Mouse (Mus musculus) left cerebral cortex, adult 9 months (tissue): ENCODE data around the gene 2410004P03Rik.
"Not testable (repeated sequence)": the region's sequence is repeated elsewhere in the genome, so short reads cannot be mapped to it uniquely, and the experiment has no call there.

Experiments used
- DNase-seq, 2 experiments: peaks; one replicate each; pipeline ENCODE4 v3.0.0; 2022; ENCODE audit warnings: low spot score in 2 of 2

Gene 2410004P03Rik

DNA sequence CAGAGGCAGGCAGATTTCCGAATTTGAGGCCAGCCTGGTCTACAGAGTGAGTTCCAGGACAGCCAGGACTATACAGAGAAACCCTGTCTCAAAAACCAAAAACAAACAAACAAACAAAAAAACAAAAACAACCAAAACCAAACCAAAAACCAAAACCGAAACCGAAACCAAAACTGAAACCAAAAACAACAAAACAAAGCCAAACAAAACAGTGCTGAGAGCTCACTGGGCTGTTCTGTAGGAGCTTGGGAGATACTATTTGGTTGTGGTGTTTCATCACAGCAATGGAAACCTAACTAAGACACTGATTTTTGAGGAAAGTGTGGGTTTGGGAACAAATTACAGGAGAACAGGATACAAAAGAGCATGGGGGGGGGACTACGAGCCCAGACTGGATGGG is 10.6 kb upstream of the 2410004P03Rik start:
- no peak for DNase-seq

DNA sequence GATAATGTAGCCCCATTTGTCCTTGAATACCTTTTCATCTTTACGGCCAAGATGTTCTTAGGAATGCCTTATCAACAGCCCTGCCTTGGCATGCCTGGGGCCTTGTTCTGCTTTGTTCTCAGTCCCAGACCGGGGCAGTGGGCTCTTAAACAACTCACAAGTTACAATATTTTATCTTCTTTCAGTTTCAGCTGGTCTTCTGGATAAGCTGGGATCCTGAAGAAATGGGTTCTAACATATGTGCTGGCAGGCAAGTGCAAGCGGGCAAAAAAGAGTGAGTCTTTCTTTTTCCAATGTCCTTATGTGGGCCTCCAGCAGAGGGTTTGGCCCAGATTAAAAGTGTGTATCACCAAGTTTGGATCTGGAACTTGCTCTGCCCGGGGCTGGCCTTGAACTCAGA is 9.6 kb upstream of the 2410004P03Rik start:
- not testable (repeated sequence) for DNase-seq

DNA sequence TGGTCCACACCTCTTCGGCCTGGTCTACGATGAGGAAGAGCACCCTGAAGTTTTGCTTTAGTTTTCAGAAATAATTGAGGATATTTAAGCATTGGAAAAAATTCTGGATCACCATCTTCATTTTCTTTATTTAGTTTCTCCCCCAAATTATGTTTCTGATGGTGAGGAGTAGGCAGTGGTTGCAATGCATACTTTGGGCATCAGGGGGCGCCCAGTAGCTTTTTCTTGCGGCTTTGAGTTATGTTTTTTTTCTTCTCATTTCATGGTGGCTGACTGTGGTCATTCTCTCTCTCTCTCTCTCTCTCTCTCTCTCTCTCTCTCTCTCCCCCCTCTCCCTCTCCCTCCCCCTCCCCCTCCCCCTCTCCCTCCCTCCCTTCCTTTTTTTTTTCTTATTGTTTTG is 6.9 kb upstream of the 2410004P03Rik start:
- peak in 1 of 2 experiments; percentile 71 for DNase-seq

DNA sequence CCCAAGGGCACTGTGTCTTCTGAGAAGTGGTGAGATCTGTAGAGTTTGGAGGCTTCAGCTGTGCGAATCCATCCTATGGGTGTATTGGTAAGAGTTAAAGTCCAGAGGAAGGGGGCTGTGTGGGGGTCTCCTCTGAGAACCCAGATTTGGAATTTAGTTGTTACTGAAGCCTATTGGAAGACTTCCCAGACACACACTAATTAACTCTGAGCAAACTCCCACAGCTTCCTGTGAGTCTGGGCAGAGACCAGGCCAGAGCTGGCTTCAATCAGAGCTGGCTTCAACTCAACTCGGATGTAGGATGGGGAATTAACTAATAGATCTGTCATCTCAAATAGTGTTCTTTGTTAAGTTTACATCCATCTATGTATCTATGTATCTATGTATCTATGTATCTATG is 4.2 kb upstream of the 2410004P03Rik start:
- DNase-seq: no peak

DNA sequence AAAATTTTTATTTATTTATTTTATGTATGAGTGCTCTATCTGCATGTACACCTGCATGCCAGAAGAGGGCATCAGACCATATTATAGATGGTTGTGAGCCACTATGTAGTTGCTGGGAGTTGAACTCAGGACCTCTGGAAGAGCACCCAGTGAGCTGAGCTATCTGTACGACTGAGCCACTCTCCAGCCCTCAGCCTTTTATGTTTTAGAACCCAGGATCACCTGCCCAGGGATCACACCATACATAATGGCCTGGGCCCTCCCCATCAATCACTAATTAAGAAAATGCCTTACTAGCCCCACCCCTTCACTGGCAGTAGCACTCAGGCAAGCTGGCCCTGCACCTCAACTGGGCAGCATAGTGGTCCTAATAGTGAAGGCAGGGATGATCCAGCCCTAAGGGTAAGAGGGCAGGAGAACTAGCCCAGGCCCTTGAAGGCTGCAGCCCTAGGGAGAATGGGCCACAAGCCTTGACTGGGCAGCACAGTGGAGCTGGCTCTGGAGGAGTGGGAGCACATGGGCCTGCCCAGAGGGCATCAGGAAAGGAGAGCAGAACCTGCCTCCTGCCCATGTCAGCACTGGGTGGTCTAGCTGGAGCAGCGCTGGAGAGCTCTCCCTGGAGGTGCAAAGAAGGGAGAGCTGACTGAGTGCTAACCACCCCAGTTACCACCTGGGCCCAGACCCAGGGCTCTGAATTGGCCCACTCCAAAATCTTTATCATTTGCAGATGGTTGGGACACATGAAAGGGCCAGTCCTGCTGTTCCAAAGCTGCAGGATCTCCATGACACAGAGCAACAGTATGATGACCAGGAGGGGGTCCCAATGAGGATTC is 756 bp upstream of the 2410004P03Rik start:
- no peak for DNase-seq

DNA sequence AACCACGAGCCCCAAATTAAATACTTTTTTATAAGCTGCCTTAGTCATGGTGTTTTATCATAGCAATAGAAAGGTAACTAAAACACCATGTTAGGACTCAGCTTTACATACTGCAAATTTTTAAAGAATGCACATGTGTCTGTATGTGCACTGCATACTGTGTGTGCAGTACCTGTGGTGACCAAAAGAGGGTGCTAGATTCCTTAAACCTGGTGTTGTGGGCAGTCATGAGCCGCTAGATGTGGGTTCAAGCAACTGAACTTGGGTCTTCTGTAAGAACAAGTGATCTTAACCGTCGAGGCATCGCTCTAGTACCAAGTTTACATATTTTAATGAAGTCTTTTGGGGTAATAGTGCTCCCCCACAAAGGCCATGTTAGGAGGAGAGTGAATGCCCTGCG is 2.1 kb downstream of the 2410004P03Rik start:
- DNase-seq: no peak

DNA sequence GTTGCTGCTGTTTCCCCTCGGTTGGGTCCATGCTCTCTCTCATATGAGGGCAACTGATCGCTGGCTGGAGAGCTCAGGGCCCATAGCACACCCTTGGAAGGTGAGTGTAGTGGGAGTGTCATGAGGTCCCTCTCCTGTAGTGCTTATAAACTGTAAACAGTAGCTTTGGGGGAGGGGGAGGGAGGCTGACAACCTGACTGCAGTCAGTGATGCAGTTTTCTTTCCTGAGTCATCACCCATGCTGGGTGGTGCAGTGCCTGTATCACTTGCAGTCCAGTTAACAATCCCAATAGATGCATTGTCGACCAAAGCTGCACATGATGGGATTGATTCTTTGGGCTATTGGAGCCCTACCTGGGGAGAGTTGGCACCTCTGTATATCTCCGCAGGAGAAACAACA is 10.3 kb downstream of the 2410004P03Rik start:
- no peak for DNase-seq

DNA sequence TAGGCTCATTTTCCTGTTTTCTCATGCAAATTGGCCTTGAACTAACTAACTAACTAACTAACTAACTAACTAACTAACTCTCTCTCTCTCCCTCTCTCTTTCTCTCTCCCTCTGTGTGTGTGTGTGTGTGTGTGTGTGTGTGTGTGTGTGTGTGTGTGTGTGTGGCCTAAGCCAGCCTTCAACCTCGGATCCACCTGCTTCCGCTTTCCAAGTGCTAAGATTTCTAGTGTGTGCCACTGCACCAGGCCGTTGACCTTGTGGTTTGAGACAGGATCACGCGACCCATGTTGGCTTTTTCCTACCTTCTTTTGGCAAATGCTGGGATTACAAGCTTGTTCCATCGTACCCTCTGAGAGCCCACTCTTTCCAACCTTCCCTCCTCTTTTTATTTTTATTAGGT is 10.9 kb downstream of the 2410004P03Rik start:
- no peak for DNase-seq

DNA sequence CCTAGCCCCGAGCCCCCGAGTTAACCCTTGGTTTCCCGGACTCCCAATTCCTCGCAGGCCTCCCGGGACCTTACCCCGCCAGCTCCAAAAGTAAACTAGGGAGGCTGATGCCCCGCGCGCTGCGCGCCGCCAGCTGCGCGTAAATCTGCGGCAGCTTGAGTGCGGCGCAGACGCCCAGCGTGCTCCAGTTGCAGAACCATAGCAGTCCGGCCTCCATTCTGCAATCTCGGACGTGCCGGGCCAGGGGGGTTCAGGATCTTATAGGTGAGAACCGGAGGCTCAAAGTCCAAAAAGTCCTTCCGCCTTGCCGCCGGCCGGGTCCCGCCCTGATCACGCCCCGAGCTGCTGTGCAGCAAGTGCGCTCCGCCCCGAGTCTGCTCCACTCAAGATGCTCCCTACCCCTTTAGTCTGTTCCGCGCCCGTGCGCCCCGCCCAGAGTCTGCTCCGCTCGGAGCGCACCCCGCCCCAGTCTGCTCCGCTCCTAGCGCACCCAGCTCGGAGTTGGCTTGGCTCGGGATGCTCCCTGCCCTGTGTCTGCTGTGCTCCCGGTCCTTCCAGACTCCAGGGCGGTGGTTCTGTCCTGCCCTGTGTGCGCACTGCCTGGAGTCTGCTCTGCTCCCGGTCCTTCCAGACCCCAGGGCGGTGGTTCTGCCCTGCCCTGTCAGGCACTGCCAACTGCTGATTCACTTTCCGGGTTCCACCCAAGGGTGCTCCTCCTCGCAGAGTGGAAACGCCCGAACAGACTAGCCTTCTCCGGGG is 11.6 kb downstream of the 2410004P03Rik start, which contains the start of gene Pqlc3:
Gene Pqlc3 (minus strand): TSS at position 670 of the 759 bp plus-strand sequence.
- DNase-seq: peak; percentile 30 to 71

DNA sequence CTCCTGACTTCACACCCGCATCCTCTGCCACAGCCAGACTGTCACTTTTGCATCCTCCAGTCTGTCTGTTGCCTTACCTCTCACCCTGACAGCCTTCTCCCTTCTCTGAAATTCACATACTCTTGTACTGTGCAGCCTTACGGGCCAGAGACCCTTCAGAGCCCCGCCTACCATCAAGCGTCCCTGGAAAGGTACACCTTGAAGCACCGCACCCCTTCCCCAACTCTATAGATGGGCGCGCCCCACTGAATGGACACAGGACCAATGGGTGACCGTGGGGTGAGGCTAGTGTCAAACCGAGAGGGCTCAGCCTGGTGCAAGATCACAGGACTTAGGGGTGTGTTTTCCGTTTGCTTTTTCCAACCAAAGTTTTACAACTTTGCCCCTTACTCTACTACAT is 12.4 kb downstream of the 2410004P03Rik start:
- DNase-seq: no peak

DNA sequence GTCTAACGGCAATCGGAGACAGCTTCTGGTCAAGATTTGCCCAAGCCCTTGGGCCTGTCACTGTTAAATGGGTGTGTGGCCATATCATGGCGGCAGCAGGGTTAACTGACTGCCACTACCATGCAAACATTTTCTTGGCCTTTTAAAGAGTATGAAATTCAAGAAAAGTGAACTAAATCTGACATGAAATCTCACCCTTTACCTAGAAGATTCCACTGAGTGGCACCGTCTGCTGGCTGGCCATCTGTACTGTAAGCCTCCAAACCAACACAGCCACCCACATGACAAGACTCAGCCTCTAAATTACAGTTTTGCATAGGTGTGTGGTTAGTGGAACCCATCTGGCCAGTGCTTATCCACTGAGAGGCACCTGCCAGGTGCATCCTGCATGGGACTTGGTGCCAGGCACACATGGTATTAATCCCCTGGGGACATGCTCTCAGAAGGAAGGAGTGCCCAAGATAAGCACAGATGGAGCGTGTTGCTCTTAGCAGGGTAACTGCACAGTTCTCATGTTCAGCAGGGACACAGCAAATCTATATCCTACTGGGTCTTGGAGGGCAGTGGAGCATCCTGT is 14.6 kb downstream of the 2410004P03Rik start:
- DNase-seq: peak in 1 of 2 experiments; percentile 44

DNA sequence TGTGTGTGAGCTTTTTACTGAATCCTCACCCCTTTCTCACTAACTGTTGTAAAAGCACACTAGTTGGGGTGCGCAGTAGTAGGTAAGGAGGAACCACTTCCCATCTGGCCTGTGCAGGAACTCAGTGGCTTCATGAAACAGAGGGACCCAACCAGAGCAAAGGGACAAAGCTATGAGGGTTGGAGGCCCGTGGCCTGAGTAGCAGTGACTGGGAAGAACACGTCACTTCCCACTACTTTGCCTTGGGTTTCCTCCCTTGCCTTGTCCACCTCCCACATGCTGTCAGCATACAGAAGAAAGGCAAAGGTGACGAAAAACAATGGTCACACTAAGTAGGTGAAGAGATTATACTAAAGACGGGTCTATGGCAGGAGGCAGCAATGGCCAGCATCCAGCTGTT is 15.2 kb downstream of the 2410004P03Rik start:
- no peak for DNase-seq

DNA sequence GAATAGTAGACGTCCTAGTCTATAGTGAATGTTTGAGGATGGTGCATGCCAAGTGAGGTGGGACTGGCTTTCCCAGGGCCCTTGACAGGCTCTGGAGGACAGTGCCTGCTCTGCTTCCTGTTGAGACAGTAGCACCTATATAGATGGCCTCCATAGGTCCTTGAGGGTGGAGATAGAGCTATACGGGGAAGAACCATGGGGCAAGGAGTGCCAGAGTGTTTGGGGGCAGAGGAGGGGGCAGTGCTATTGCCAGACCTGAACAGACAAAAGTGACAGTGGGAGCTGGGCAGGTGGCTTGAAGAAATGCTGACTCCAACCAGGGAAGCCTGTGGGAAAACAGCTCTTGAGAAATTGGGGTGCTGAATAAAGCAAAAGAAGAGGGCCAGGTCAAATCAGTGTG is 17.2 kb downstream of the 2410004P03Rik start:
- no peak for DNase-seq

DNA sequence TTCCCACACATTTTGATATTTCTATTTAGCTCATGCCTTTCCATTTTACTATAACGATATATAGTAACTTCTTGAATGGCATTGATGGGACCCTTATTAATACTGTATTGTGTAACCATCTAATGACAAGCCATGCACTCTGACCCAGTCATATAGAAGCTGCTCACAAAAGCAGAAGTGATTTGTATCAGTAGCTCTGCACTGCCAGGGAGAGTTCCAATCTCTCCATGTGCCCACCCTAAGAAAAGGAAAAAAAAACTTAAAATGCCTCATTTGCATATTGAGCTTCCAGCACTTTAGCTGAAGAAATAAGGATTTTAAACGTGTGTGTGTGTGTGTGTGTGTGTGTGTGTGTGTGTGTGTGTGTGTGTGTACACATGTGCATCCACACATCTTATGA is 19.2 kb downstream of the 2410004P03Rik start:
- no peak for DNase-seq

DNA sequence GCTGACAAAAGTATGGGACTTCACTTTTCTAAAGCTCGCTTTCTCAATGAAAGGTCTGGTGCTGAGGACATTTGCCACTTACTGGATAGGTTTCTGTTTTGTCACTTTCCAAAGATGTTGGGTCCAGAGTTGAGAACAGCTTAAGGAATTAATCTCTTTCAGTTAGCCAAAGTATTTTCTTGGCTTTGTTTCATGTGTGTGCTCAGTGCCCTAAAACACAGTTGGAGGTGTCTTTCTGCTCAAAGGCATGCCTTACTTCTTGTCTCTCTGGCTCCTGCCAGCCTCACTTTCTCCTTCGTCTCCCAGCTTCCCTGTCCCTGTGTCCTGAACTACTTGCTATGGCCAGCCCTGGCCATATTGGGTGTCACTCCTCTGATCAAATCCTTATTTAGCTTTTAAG is 20.2 kb downstream of the 2410004P03Rik start:
- DNase-seq: no peak

DNA sequence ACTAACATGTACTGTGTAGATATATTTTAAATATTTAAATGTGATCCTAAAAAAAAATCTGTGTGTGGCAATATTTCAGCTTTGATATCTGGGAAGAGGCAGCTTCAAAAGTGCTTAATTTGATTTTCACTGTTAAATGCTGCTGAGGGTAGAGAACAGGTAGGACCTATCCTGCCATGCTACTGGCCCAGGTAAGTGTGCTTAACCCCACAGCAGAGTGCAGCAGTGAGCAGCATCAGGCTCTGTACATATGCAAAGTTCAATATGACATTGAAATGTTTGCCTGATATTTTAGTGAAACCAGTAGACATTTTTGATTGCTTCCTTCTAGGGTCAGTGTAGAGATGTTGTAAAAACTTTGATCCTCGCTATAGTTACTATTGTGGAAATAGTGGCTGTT is 25.7 kb downstream of the 2410004P03Rik start:
- DNase-seq: no peak

DNA sequence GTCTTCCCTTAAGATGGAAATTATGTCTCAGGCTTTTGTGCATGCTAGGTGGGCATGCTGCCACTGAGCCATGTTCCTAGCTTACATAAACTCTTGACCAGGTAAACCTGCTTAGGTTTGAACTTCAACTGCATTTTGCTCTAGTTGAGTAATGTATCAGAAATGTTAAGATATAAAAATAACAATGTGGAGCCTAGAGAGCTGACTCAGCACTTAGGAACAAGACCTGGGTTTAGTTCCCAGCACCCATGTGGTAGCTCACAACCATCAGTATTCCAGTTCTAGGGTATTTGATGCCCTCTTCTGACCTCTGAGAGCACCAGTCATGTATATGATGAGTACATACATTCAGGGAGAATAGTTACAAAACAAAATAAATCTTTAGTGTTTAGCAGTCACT is 34.4 kb downstream of the 2410004P03Rik start:
- no peak for DNase-seq

DNA sequence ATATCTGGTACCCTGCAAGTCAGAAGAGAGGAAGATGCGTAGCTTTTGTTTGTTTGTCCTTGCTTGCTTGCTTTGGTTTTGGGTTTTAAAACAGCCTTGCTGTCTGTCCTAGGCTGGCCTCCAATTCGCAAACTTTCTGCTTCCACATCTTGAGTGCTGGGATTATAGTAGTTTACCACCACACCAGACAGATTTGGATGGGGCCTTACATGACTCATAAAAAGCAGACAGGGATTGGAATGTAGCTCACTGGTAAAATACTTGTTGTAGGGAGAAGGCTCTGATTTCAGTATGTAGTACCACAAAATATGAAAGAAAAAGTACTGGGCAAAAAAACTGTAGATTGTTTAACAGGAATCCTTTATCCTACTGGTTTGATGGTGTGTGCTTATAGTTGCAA is 44.7 kb downstream of the 2410004P03Rik start:
- DNase-seq: no peak

DNA sequence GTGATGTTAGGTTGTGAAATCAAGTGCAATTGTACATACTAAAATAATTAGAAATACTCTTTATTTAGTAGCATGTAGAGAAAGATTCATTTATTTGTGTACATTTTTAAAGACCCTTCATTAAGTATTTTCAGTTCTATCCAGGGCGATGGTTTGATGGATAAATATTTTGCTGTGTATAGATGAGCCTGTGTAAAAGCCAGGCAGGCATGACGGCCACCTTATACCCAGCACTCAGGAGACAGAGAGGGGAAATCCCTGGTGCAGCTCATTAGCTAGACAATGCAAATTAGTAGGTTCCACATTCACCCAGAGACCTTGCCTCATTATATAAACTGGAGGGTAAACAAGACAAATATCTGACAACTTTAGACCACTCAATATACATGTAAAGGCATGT is 48.2 kb downstream of the 2410004P03Rik start:
- no peak for DNase-seq

DNA sequence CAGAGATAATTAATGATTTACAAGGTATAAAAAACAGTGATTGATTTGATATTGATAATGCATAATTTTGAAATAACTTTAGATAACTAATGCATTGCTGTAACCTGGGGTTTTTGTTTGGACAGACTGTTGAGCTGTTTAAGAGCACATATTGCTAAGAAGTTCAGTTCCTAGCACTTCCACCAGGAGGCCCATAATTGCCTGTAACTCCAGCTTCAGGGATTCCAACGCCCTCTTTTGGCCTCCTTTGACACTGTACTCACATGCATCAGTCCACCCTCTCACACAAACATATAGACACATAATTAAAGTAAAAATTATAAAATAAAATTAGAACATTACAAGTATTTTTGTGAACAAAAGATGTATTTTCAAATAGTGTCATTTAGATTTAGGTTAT is 52.7 kb downstream of the 2410004P03Rik start:
- DNase-seq: no peak
